Mouse (Mus musculus) regulatory T cell (primary cell): ENCODE results near the gene Xpot.

Experiments
- in situ Hi-C: fragments of 300-600 bp; cut with MboI, MseI; formaldehyde crosslinking; loops from one replicate; pipeline ENCODE4 v1.15.1; 2025; ENCODE audit warnings: high pct_unique_total_duplicates

Gene Xpot

DNA sequence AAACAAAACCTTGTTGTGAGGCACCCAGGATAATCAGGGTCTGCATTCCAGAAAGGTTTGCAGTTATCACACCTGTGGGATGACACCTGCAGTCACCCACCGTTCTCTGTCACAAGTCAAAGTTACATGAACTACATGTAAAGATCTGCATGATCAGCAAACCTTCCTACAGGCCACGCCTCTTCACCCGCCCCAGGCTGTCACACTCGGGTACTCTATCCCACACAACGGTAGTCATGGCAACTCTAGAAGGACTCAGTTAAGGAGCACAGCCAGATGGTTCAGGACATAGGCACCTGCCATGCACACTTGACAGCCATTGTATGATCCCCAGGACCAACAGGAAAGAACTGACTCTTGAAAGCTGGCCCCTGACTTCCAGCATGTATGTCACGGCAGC is 44.7 kb downstream of the Xpot start:
- in situ Hi-C loops = no loop called here

DNA sequence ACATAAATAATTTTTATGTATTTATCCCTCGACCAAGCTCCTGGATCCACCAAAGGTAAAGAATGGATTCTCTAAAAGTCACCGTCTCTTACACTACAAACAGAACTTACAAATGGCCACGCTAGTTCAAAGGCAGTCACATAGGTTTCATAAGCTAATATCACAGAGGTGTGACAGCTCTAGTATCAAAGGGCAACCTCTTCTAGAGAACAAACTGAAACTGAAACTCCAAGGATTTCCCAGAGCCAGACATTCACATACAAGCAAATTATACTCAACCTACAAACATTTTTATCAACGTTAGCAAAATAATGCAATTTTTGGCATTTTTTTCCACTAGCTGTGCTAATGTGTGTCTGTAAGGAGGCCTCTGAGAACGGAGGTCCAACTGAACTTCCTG is 45.8 kb downstream of the Xpot start:
- in situ Hi-C loops = no loop called here

DNA sequence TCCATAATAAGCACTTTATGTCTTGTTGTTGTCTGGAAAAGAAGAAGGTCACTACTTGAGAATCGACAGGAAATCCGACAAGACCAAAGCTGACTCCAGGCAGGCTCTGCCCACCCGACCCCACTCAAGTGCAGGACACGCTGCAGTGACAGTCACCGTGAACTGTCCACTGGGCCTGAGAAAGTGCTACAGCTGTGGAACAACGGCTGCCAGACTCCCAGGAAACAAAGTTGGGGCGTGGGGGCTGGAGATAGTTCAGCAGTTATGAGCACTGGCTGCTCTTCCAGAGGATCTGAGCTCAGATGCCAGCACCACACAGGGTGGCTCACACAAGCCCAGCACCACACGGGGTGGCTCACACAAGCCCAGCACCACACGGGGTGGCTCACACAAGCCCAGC is 49.8 kb downstream of the Xpot start:
- in situ Hi-C loops = no loop called here

DNA sequence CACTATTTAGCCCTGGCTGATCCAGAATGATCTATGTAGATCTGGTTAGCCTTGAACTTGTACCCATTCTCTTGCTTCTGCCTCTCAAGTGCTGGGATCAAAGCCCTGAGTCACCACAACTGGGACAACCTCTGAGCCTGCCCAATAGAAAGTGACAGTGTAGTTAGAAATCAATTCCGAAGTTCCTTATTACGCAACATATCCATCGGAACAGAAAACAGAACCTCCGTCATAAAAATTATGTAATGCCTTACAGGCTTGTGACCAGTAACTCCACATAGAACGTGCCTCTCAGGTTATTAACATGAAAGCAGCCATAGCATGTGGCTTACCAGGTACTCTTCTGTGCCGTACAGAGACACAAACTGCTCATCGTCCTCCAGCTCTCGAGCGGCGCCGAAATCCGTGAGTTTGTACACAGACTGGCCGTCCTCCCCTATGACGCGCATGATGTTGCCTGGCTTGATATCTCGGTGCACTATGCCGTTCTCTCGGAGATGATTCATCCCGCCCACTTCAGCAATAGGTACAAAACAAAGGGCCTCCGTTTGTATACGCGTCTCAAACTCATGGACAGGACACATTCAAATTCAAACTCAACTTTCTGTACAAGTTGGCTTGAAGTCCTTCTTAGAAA is 54.5 kb downstream of the Xpot start:
- in situ Hi-C loops = no loop called here

DNA sequence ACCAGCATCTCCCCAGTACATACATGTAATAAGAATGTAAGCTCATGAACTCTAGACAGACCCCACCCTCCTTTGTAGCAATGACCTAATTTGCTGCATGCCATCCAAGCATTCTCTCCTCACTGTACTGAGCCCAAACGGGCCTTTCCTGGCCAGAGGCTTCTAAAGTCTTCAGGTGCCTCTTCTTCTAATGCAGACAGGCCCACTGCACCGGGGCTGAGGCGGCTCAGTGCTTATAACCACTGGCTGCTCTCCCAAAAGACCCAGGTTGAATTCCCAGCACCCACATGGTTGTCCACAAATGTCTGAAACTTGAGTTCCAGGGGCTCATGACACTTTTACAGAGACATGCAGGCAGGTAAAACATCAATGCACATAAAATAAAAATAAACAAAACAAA is 55.1 kb downstream of the Xpot start:
- in situ Hi-C loops = no loop called here

DNA sequence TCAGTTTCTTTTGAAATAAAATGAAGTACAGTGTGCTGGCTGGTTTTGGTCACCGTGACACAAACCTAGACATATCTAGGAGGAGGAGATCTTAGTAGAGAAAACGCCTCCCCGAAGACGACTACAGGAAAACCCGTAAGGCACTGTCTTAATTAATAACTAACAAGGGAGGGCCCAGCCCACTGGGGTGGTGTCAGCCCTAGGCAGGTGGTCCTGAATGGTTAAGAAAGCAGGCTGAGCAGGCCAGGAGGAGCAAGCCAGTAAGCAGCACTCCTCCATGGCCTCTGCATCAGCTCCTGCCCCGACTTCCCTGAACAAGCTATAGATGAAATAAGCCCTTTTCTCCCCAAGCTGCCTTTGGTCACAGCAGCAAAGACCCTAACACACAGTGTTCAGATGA is 56.3 kb downstream of the Xpot start:
- in situ Hi-C loops = no loop called here

DNA sequence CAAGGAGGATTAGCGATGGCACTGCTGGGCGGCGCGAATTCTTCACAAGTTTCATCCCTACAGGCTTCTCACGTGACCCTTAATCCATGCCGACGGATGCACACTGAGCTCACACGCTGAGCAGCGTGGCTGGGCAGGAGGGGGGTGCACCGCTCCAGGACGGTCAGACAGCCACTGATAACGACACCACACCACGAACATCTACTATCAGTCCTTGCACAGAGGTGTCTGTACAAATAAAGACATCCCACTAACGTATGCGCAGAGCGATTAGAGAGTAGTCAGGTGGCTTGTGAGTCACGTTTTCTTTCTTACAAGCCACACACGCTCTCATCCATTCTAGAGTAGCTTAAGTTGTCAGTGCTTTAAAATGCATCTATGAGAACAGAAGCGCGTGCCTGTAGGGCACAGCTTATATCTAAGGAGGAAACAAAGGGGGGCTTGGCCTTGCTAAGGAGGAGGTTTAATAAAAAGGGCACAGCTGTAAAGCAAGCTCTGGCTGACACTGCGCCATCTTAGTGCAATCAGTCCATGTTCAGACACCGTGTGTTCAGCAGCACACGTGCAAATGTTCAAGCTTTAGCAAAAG is 57.0 kb downstream of the Xpot start:
- in situ Hi-C loops = no loop called here

DNA sequence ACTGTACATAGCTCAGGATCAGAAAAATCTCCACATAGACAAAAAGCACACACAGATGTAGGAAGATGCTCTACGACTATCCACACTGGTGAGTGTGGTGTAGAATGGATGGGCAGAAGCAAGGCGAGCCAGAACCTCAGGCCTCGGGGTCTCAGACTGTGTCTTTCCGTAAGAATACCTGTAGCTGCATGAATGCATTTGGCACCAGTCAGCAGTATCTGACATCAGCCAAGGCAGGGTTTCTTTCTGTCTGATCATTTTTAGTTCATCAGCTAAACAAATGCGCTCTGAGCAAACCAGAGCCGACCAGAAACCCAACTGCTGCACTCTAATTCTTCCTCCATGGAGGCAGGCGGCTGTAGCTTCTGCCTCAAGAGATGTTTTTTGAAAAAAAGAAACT is 57.6 kb downstream of the Xpot start:
- in situ Hi-C loops = no loop called here

DNA sequence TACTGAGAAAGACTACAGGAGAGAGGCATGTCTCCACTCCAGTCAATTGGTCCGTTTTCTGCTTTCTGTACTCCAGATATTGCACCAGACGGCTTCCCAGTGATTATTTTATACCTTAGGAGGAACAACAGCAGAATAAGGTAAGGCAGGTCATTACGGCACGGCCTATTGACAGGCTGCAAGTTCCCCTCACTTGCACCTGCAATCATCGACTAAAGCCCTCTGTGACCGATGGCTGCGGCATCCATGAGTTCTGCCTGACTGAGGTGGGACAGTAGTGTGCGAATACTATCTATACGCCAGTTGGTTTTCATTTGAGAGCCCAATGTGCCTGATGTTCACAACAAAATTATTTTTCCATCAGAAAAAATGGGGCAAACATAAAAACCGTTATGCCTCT is 58.1 kb downstream of the Xpot start:
- in situ Hi-C loops = no loop called here

DNA sequence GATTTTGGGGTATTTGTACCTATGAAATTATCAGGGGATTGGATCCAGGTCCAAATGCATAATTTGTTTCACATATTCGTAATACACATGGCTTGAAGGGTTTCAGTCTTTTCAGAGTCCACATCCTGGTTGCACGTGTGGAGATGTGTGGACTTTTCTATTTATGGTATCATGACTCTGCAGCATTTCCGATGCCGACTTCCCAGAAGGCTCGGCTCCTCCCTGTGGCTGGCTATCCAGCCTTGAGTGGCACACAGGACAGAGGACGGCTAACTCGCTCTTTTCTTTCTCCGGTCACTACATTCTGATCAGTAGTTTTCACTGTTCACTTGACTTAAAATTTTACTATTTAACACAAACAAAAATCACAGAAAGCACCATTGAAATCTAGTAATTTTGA is 61.7 kb downstream of the Xpot start:
- in situ Hi-C loops = no loop called here

DNA sequence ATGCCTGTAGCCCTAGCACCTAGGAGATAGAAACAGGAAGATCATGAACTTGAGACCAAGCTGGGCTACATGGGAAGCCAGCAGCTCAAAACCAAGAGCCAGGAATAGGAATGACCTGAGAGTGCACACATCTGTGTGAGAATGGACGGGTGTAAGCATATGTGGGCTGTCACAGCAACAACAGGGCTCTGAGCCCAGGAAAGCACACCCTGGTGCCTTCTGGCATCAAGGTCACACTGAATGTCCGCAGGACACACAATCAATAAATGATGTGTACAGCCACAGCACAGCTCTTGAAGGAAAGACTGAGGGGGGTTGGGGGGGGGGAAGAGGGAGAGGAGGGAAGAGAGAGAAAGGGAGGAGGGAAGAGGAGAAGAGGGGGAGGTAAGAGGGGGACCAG is 67.9 kb downstream of the Xpot start:
- in situ Hi-C loops = no loop called here

DNA sequence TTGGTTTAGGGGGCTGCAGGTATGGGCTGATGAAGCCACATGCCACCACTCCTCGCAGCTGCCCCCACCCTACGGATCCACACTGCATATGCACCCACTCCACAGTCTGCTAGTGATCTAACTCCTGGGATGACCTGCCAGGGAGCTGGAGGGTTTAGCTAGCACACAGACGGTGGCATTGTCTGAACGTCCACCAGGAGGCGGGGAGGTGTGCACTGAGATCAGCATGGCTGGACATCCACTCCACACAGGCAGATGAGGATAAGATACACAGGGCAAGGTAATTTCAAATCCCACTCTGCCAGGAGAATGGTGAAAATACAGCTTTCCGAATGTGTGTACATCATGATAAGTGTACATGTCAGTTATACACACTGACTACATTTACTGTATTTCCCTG is 69.9 kb downstream of the Xpot start:
- in situ Hi-C loops = no loop called here

DNA sequence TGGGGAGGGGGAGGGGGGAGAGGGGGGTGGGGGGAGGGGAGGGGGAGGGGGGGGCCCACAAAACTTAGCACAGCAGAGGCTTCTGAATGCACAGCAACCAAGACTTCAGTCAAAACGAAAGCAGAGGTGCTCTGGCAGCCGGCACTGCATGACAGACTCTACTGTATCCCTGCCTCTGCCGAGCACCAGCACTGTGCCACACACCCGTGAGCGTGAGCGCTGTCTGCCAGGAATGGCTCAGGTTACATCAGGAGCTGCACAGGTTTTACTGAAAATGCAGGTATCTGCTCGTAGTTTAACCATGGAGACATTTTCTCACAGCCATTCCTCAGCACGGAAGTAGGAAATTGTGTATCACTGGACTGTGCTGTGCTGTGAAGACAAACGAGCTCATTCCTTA is 75.8 kb downstream of the Xpot start:
- in situ Hi-C loops = no loop called here

DNA sequence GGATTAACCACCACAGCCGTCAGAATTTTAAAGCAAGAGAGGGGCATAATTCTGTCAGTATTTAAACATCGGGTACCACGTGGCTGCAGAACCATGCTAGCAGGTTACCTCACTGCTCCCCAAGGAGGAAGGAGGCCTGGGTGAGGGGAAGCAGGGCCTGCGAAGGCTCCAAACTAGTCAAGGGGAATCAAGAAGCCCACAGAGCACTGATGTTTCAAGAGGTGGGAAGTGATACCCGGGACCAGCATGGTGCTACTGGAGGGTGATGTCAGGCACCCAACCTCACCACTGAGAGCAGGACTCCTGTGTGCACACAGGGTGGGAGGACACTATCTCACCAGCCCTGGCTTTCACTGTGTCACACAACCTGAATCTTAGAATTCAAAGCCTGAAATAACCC is 76.5 kb downstream of the Xpot start:
- in situ Hi-C loops = no loop called here

DNA sequence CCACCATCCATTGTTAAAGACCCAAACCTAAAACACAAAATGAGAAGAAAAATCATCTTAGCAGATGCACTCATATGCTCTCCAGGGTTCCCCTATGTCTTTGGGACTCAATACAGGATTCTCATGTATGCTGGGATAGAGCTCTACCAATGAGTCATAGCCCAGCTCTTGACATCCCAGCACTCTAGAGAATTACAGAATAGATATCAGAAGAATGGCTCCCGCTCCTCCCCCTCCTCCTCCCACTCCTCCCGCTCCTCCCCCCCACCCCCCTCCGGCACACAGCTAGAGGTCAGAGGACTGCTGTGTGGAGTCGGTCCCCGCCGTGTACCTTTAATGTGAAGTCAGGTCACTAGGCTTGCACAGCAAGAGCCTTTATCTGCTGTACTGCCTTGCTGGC is 79.0 kb downstream of the Xpot start:
- in situ Hi-C loops = no loop called here

DNA sequence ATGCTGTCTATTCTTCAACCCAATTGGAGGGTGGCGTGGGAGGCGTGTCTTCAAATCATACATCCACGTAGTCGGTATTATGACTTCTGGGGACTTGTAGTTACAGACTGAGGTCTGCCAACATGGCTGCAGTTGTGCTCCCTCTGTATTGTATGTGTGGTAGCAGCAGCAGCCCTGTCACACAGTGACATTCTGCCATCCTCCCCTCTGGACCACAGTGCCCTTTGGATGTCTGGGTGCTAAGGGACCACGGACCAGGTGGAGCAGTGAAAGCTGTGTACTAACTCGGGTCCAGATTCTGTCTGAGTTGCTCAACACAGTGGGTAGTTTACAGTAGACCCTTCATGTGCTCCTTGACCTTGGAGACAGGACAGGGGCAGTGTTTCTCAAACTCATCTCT is 82.6 kb downstream of the Xpot start:
- in situ Hi-C loops = no loop called here

DNA sequence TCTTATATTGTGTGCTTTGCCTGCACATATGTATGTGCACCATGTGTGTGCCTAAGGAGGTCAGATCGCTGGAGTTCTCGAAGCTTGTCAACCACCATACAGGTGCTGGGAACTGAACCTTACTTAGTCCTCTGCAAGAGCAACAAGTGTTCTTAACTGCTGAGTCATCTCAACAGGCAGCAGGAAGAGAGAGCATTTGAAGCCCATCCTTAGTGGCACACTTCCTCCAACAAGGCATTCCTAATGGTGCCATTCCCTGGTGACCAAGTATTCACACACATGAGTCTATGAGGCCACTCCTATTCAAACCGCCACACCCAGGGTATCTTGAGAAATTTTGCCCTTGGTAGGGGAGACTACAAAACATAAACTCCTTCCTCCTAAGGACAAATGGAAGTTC is 84.0 kb downstream of the Xpot start:
- in situ Hi-C loops = no loop called here
